ENCODE assay signal across 8 mouse cellular contexts in the genomic region with DNA sequence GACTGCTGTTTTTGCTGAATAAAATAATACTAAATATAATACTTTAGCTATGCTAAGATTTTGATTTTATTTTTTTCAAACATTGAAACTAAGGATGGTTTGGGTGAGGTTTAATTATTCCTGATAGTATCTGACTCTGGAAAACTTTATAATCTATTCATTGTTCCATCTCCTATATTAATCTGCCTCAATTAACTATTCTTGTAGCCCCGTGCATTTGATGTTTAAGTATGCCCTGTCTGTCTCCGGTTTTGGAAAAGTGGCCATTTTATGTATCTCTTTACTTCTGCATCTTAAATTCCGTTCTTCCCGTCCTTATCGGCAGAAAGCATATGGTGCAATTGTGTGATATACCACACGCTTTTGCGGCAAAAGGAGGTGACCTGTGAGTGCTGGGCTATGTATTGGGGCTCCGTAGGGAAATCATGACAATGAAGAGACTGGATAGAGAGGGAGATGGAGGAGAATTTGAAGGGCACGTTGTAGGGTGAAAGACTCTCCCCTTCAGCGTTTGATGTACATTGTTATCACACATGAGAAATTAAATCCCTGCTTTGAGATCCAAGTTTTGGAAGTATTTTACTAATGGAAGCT. TPM values are rescaled to one million over a fixed set of nuclear protein-coding genes. Genes with fewer than 3 reads are reported as not detected.
A peak's percentile ranks its signal among the peaks of the same experiment; 100 is the strongest.
DNase-seq lines count a peak whose midpoint lies in the region; ATAC-seq and TF ChIP-seq lines count a peak whose summit lies in the region.

No protein-coding gene starts in this region.

- peak overlapping the region; percentile 96 for H3K4me3 ChIP-seq in layer of hippocampus, adult 2 months
- peak overlapping the region; percentile 93 for H3K4me3 ChIP-seq in limb, embryonic 14.5 days (replicated peaks; ENCODE audit: low read length)

- no peak for DNase-seq in layer of hippocampus, adult 2 months (ENCODE audit: low spot score in 2 of 2)
- no peak for DNase-seq in layer of hippocampus, adult 9-10 months (ENCODE audit: low spot score)
- DNase-seq in limb, embryonic 14.5 days (ENCODE audit: low spot score), result no peak
- DNase-seq in retina, embryonic 14.5 days (ENCODE audit: low spot score), result peak; percentile 9
- DNase-seq in ovary, adult 18-20 months (ENCODE audit: low spot score), result no peak
- DNase-seq in layer of hippocampus, postnatal 25 days (ENCODE audit: extremely low spot score in 1 of 2, low spot score in 1 of 2), result no peak
- no peak for DNase-seq in left cerebral cortex, postnatal 10 days (ENCODE audit: extremely low spot score in 1 of 2, low spot score in 2 of 2)

- H3K9ac ChIP-seq in limb, embryonic 14.5 days (ENCODE audit: low read depth, low read length, severe bottlenecking), result peak overlapping the region; percentile 94

- TF ChIP-seq CTCF in layer of hippocampus, adult 2 months (conservative IDR thresholded peaks at IDR 0.05), result no peak

- TF ChIP-seq POLR2A in limb, embryonic 14.5 days (IDR thresholded peaks at IDR 0.05; ENCODE audit: borderline replicate concordance, extremely low read depth, insufficient read depth, insufficient read length), result no peak

- H3K36me3 ChIP-seq in limb, embryonic 14.5 days (ENCODE audit: control insufficient read depth, insufficient read depth, low read length), result peaks cover 4% of the 10 kb centered on the region; the same call in 1 of the 2 replicates

- no peaks in the 10 kb centered on the region for H3K27me3 ChIP-seq in limb, embryonic 14.5 days (ENCODE audit: control insufficient read depth, insufficient read depth, low read length)

- intact Hi-C loops in left cerebral cortex, postnatal 10 days (cut with DNase I), result loop anchor here (5.0 kb wide), 1 partner anchor 106 kb away; a partner anchor contains a TSS

- H3K4me1 ChIP-seq in limb, embryonic 14.5 days (ENCODE audit: control insufficient read depth, insufficient read depth, low read length), result peaks cover 17% of the 10 kb centered on the region

- H3K27ac ChIP-seq in layer of hippocampus, adult 2 months, result peak overlapping the region; percentile 95
- no peak overlapping the region; the same call in 1 of the 2 replicates for H3K27ac ChIP-seq in limb, embryonic 14.5 days (replicated peaks; ENCODE audit: low read depth, low read length)

- 20% methylated on average over 10 of the region's 10 CpGs for WGBS in limb, embryonic 14.5 days

- peak overlapping the region; percentile 48 for H3K4me2 ChIP-seq in limb, embryonic 14.5 days (replicated peaks; ENCODE audit: low read depth, low read length, severe bottlenecking)

- peak; percentile 32; the same call in 1 of the 2 replicates for ATAC-seq in erythroid progenitor cell, adult 5-6 weeks (replicated peaks; ENCODE audit: low FRiP score, poor library complexity, severe bottlenecking)
- ATAC-seq in limb, embryonic 14.5 days (ENCODE audit: low FRiP score, low read depth), result no peak

- no peaks in the 10 kb centered on the region for H3K9me3 ChIP-seq in limb, embryonic 14.5 days (ENCODE audit: control insufficient read depth, low read length)

RNA-seq across cellular contexts. Expression of a gene that starts 2.2 kb away (rescaled TPM):
- 100 to 1,000 TPM; 139 to 147 TPM for total RNA-seq in layer of hippocampus, adult 2 months (2021)
- total RNA-seq in erythroid progenitor cell, adult 5-6 weeks (2015; ENCODE audit: low replicate concordance), result 89.7 and 97.3 TPM in 2 replicates
- total RNA-seq in erythroid progenitor cell, adult 5-6 weeks (2017; ENCODE audit: low replicate concordance), result 76.2 and 81.0 TPM in 2 replicates
- polyA plus RNA-seq in limb, embryonic 14.5 days (2012; rRNA removed), result 167 and 189 TPM in 2 replicates
- 129 and 136 TPM in 2 replicates for polyA plus RNA-seq in limb, embryonic 14.5 days (2014; fragmentation: Nextera tagmentation; extraction: Ambion mirVana)
- total RNA-seq in layer of hippocampus, postnatal 25 days (2021), result 100 to 1,000 TPM; 122 to 139 TPM
- total RNA-seq in left cerebral cortex, postnatal 10 days (2021), result 100 to 1,000 TPM; 210 to 217 TPM
